Mouse (Mus musculus): ENCODE measurements at regions not wholly inside any gene's neighbourhood (a gene's known extent, or its start where the extent isn't known, plus 50 kb on each side); places are given as distances from the start of the nearest gene placed in this dataset.
"Not testable (repeated sequence)": the region's sequence is repeated elsewhere in the genome, so short reads cannot be mapped to it uniquely, and the experiment has no call there.

GRCm38 (mm10) chr8:46355066-46355465, 60.6 kb upstream of the Helt start:
- Histone ChIP-seq H3K4me1 (no peaks in the 10 kb centered on the region), H3K9me3 (replicated peaks) (peaks cover 8% of the 10 kb centered on the region; the same call in 1 of the 2 replicates), H3K9ac (no peak overlapping the region), H3K4me3 (no peak overlapping the region), H3K36me3 (no peaks in the 10 kb centered on the region), H3K4me2 (replicated peaks) (no peak overlapping the region), H3K27ac (no peak overlapping the region), H3K27me3 (no peaks in the 10 kb centered on the region)
- 86% methylated on average over 4 of the region's 4 CpGs for WGBS
- ATAC-seq (ENCODE audit: low FRiP score): no peak

- WGBS: 88% methylated on average over 9 of the region's 9 CpGs
- H3K9me3 ChIP-seq (replicated peaks); H3K4me1 ChIP-seq; H3K4me2 ChIP-seq (replicated peaks); H3K27me3 ChIP-seq; H3K36me3 ChIP-seq; H3K4me3 ChIP-seq; H3K9ac ChIP-seq; H3K27ac ChIP-seq; ATAC-seq (ENCODE audit: low FRiP score): not testable (repeated sequence)
Observed at GRCm38 (mm10) chr8:46357961-46358360, 63.5 kb upstream of the Helt start.

- WGBS: 94% methylated on average over 2 of the region's 2 CpGs
- no peak for ATAC-seq (ENCODE audit: low FRiP score)
- Histone ChIP-seq H3K27me3 (no peaks in the 10 kb centered on the region), H3K9me3 (replicated peaks) (no peaks in the 10 kb centered on the region), H3K27ac (no peak overlapping the region), H3K36me3 (no peaks in the 10 kb centered on the region), H3K4me2 (replicated peaks) (no peak overlapping the region), H3K4me3 (no peak overlapping the region), H3K4me1 (no peaks in the 10 kb centered on the region), H3K9ac (no peak overlapping the region)
Observed at GRCm38 (mm10) chr8:46362871-46363306, 68.4 kb upstream of the Helt start.

- no peak overlapping the region for H3K9ac ChIP-seq
- no peaks in the 10 kb centered on the region for H3K27me3 ChIP-seq
- H3K9me3 ChIP-seq (replicated peaks): no peaks in the 10 kb centered on the region
- no peak overlapping the region for H3K4me3 ChIP-seq
- no peaks in the 10 kb centered on the region for H3K4me1 ChIP-seq
- WGBS: 88% methylated on average over 5 of the region's 5 CpGs
- no peaks in the 10 kb centered on the region for H3K36me3 ChIP-seq
- no peak overlapping the region for H3K27ac ChIP-seq
- ATAC-seq (ENCODE audit: low FRiP score): no peak
- no peak overlapping the region for H3K4me2 ChIP-seq (replicated peaks)
Observed at GRCm38 (mm10) chr8:46365711-46366110, 71.2 kb upstream of the Helt start.

GRCm38 (mm10) chr8:46367125-46367524, 72.7 kb upstream of the Helt start:
- ATAC-seq (ENCODE audit: low FRiP score): no peak
- Histone ChIP-seq H3K36me3 (no peaks in the 10 kb centered on the region), H3K27me3 (no peaks in the 10 kb centered on the region), H3K4me1 (no peaks in the 10 kb centered on the region), H3K4me2 (replicated peaks) (no peak overlapping the region), H3K9me3 (replicated peaks) (no peaks in the 10 kb centered on the region), H3K4me3 (no peak overlapping the region), H3K27ac (no peak overlapping the region), H3K9ac (no peak overlapping the region)
- WGBS: 94% methylated on average over 3 of the region's 3 CpGs

GRCm38 (mm10) chr8:46374092-46374491, 79.6 kb upstream of the Helt start:
- Histone ChIP-seq H3K4me1 (no peaks in the 10 kb centered on the region), H3K36me3 (no peaks in the 10 kb centered on the region), H3K9ac (no peak overlapping the region), H3K9me3 (replicated peaks) (no peaks in the 10 kb centered on the region), H3K4me3 (no peak overlapping the region), H3K27me3 (no peaks in the 10 kb centered on the region), H3K27ac (no peak overlapping the region), H3K4me2 (replicated peaks) (no peak overlapping the region)
- no peak for ATAC-seq (ENCODE audit: low FRiP score)
- WGBS: 87% methylated on average over 4 of the region's 4 CpGs

- no peaks in the 10 kb centered on the region for H3K27me3 ChIP-seq
- H3K4me1 ChIP-seq: no peaks in the 10 kb centered on the region
- no peak overlapping the region for H3K4me3 ChIP-seq
- H3K36me3 ChIP-seq: no peaks in the 10 kb centered on the region
- H3K27ac ChIP-seq: no peak overlapping the region
- H3K9me3 ChIP-seq (replicated peaks): no peaks in the 10 kb centered on the region
- WGBS: 79% methylated on average over 2 of the region's 2 CpGs
- no peak overlapping the region for H3K4me2 ChIP-seq (replicated peaks)
- ATAC-seq (ENCODE audit: low FRiP score): no peak
- no peak overlapping the region for H3K9ac ChIP-seq
Observed at GRCm38 (mm10) chr8:46375986-46376385, 81.5 kb upstream of the Helt start.

- H3K4me2 ChIP-seq (replicated peaks): no peak overlapping the region
- H3K36me3 ChIP-seq: no peaks in the 10 kb centered on the region
- WGBS: 84% methylated on average over 7 of the region's 7 CpGs
- H3K27ac ChIP-seq: no peak overlapping the region
- H3K9me3 ChIP-seq (replicated peaks): no peaks in the 10 kb centered on the region
- no peak overlapping the region for H3K9ac ChIP-seq
- H3K27me3 ChIP-seq: no peaks in the 10 kb centered on the region
- H3K4me1 ChIP-seq: no peaks in the 10 kb centered on the region
- H3K4me3 ChIP-seq: no peak overlapping the region
- ATAC-seq (ENCODE audit: low FRiP score): no peak
Observed at GRCm38 (mm10) chr8:46384926-46385325, 85.9 kb upstream of the Acsl1 start.

- no peaks in the 10 kb centered on the region for H3K36me3 ChIP-seq
- no peaks in the 10 kb centered on the region for H3K4me1 ChIP-seq
- WGBS: 93% methylated on average over 6 of the region's 6 CpGs
- no peaks in the 10 kb centered on the region for H3K9me3 ChIP-seq (replicated peaks)
- H3K27ac ChIP-seq: no peak overlapping the region
- H3K27me3 ChIP-seq: no peaks in the 10 kb centered on the region
- H3K4me3 ChIP-seq: no peak overlapping the region
- no peak overlapping the region for H3K9ac ChIP-seq
- no peak overlapping the region for H3K4me2 ChIP-seq (replicated peaks)
- no peak for ATAC-seq (ENCODE audit: low FRiP score)
Observed at GRCm38 (mm10) chr8:46385806-46386205, 85.0 kb upstream of the Acsl1 start.

GRCm38 (mm10) chr8:46386553-46386952, 84.3 kb upstream of the Acsl1 start:
- ATAC-seq (ENCODE audit: low FRiP score): peak; percentile 75; the same call in 1 of the 2 replicates
- 82% methylated on average over 4 of the region's 4 CpGs for WGBS
- H3K4me3 ChIP-seq: no peak overlapping the region
- H3K4me2 ChIP-seq (replicated peaks): no peak overlapping the region
- no peaks in the 10 kb centered on the region for H3K4me1 ChIP-seq
- no peaks in the 10 kb centered on the region for H3K9me3 ChIP-seq (replicated peaks)
- H3K27me3 ChIP-seq: no peaks in the 10 kb centered on the region
- H3K27ac ChIP-seq: no peak overlapping the region
- H3K9ac ChIP-seq: no peak overlapping the region
- no peaks in the 10 kb centered on the region for H3K36me3 ChIP-seq

GRCm38 (mm10) chr8:46387037-46387436, 83.8 kb upstream of the Acsl1 start:
- Histone ChIP-seq H3K9ac (no peak overlapping the region), H3K27ac (no peak overlapping the region), H3K4me2 (replicated peaks) (no peak overlapping the region), H3K9me3 (replicated peaks) (no peaks in the 10 kb centered on the region), H3K4me3 (no peak overlapping the region), H3K27me3 (no peaks in the 10 kb centered on the region), H3K36me3 (no peaks in the 10 kb centered on the region), H3K4me1 (no peaks in the 10 kb centered on the region)
- 81% methylated on average over 5 of the region's 5 CpGs for WGBS
- no peak for ATAC-seq (ENCODE audit: low FRiP score)

GRCm38 (mm10) chr8:46388421-46388820, 82.4 kb upstream of the Acsl1 start:
- ATAC-seq (ENCODE audit: low FRiP score): no peak
- H3K36me3 ChIP-seq: no peaks in the 10 kb centered on the region
- WGBS: 84% methylated on average over 3 of the region's 3 CpGs
- H3K27me3 ChIP-seq: no peaks in the 10 kb centered on the region
- H3K4me2 ChIP-seq (replicated peaks): no peak overlapping the region
- H3K9me3 ChIP-seq (replicated peaks): no peaks in the 10 kb centered on the region
- no peak overlapping the region for H3K27ac ChIP-seq
- H3K4me3 ChIP-seq: no peak overlapping the region
- no peak overlapping the region for H3K9ac ChIP-seq
- no peaks in the 10 kb centered on the region for H3K4me1 ChIP-seq

GRCm38 (mm10) chr8:46390431-46390830, 80.4 kb upstream of the Acsl1 start:
- H3K4me2 ChIP-seq (replicated peaks): no peak overlapping the region
- H3K36me3 ChIP-seq: no peaks in the 10 kb centered on the region
- H3K9me3 ChIP-seq (replicated peaks): no peaks in the 10 kb centered on the region
- no peak overlapping the region for H3K27ac ChIP-seq
- no peak overlapping the region for H3K4me3 ChIP-seq
- ATAC-seq (ENCODE audit: low FRiP score): no peak
- H3K9ac ChIP-seq: no peak overlapping the region
- WGBS: 91% methylated on average over 6 of the region's 6 CpGs
- H3K27me3 ChIP-seq: no peaks in the 10 kb centered on the region
- H3K4me1 ChIP-seq: no peaks in the 10 kb centered on the region

- ATAC-seq (ENCODE audit: low FRiP score): no peak
- Histone ChIP-seq H3K36me3 (no peaks in the 10 kb centered on the region), H3K4me3 (no peak overlapping the region), H3K27me3 (no peaks in the 10 kb centered on the region), H3K4me1 (no peaks in the 10 kb centered on the region), H3K4me2 (replicated peaks) (no peak overlapping the region), H3K9me3 (replicated peaks) (no peaks in the 10 kb centered on the region), H3K27ac (no peak overlapping the region), H3K9ac (no peak overlapping the region)
- 94% methylated on average over 6 of the region's 6 CpGs for WGBS
Observed at GRCm38 (mm10) chr8:46391678-46392077, 79.2 kb upstream of the Acsl1 start.
